Mouse (Mus musculus): ENCODE results near the gene Gcnt3.

Gene Gcnt3

GRCm38 (mm10) chr9:70037988-70038387 is at the start of gene Gcnt3:
Gene Gcnt3 (minus strand): TSS chr9:70038088.
- DNase-seq (ENCODE audit: low read depth, low spot score): no peak

GRCm38 (mm10) chr9:70087379-70087778 is 49.5 kb upstream of the Gcnt3 start:
- DNase-seq (ENCODE audit: low read depth, low spot score): no peak

GRCm38 (mm10) chr9:70086091-70086490 is 48.2 kb upstream of the Gcnt3 start:
- DNase-seq (ENCODE audit: low read depth, low spot score): no peak

GRCm38 (mm10) chr9:70084107-70084506 is 46.2 kb upstream of the Gcnt3 start:
- no peak for DNase-seq (ENCODE audit: low read depth, low spot score)

- DNase-seq (ENCODE audit: low read depth, low spot score): no peak
Observed at GRCm38 (mm10) chr9:70082357-70083204, 44.7 kb upstream of the Gcnt3 start.

- DNase-seq (ENCODE audit: low read depth, low spot score): no peak
Observed at GRCm38 (mm10) chr9:70081767-70082166, 43.9 kb upstream of the Gcnt3 start.

GRCm38 (mm10) chr9:70080976-70081375 is 43.1 kb upstream of the Gcnt3 start:
- no peak for DNase-seq (ENCODE audit: low read depth, low spot score)

GRCm38 (mm10) chr9:70080027-70080800 is 42.3 kb upstream of the Gcnt3 start:
- DNase-seq (ENCODE audit: low read depth, low spot score): no peak

- no peak for DNase-seq (ENCODE audit: low read depth, low spot score)
Observed at GRCm38 (mm10) chr9:70078034-70078433, 40.1 kb upstream of the Gcnt3 start.

GRCm38 (mm10) chr9:70077170-70077569 is 39.3 kb upstream of the Gcnt3 start:
- DNase-seq (ENCODE audit: low read depth, low spot score): no peak

- no peak for DNase-seq (ENCODE audit: low read depth, low spot score)
Observed at GRCm38 (mm10) chr9:70072387-70072786, 34.5 kb upstream of the Gcnt3 start.

GRCm38 (mm10) chr9:70069961-70070435 is 32.1 kb upstream of the Gcnt3 start:
- no peak for DNase-seq (ENCODE audit: low read depth, low spot score)

GRCm38 (mm10) chr9:70067497-70067896 is 29.6 kb upstream of the Gcnt3 start:
- no peak for DNase-seq (ENCODE audit: low read depth, low spot score)

GRCm38 (mm10) chr9:70062012-70062411 is 24.1 kb upstream of the Gcnt3 start:
- DNase-seq (ENCODE audit: low read depth, low spot score): no peak

GRCm38 (mm10) chr9:70053411-70053810 is 15.5 kb upstream of the Gcnt3 start:
- no peak for DNase-seq (ENCODE audit: low read depth, low spot score)

- DNase-seq (ENCODE audit: low read depth, low spot score): no peak
Observed at GRCm38 (mm10) chr9:70052730-70053129, 14.8 kb upstream of the Gcnt3 start.

GRCm38 (mm10) chr9:70049839-70050238 is 12.0 kb upstream of the Gcnt3 start:
- no peak for DNase-seq (ENCODE audit: low read depth, low spot score)

- DNase-seq (ENCODE audit: low read depth, low spot score): no peak
Observed at GRCm38 (mm10) chr9:70049416-70049783, 11.5 kb upstream of the Gcnt3 start.

- no peak for DNase-seq (ENCODE audit: low read depth, low spot score)
Observed at GRCm38 (mm10) chr9:70048751-70049415, 11.0 kb upstream of the Gcnt3 start.

- no peak for DNase-seq (ENCODE audit: low read depth, low spot score)
Observed at GRCm38 (mm10) chr9:70048280-70048679, 10.4 kb upstream of the Gcnt3 start.

GRCm38 (mm10) chr9:70047839-70048238 is 10.0 kb upstream of the Gcnt3 start:
- no peak for DNase-seq (ENCODE audit: low read depth, low spot score)

- no peak for DNase-seq (ENCODE audit: low read depth, low spot score)
Observed at GRCm38 (mm10) chr9:70046255-70046654, 8.4 kb upstream of the Gcnt3 start.

Data from telencephalon, adult 2 months (tissue).